Mouse (Mus musculus) kidney, embryonic 16.5 days (tissue): ENCODE data around the gene Slc4a2. TPM values are rescaled to one million over a fixed set of nuclear protein-coding genes. Genes with fewer than 3 reads are reported as not detected.

ENCODE experiments used
- ATAC-seq: fragments of 200-750 bp; cut with Nextera tagmentation; 2 replicates; pipeline ENCODE4 v1.8.0; 2017; ENCODE audit warnings: moderate TSS enrichment; ENCODE audit not compliant: low FRiP score, low TSS enrichment
- H3K27ac ChIP-seq: fragments of 300-500 bp; sonication (generic); 2 replicates; pipeline ENCODE4 v1.5.1; 2014; ENCODE audit warnings: low read length
- H3K27me3 ChIP-seq: fragments of 300-500 bp; sonication (generic); 2 replicates; pipeline ENCODE4 v1.6.1; 2014; ENCODE audit warnings: low read length, control low read depth, mixed read lengths; ENCODE audit not compliant: insufficient read depth
- H3K36me3 ChIP-seq: fragments of 300-500 bp; sonication (generic); 2 replicates; pipeline ENCODE4 v1.6.1; 2014; ENCODE audit warnings: low read length, control low read depth, mixed read lengths; ENCODE audit not compliant: insufficient read depth
- H3K4me1 ChIP-seq: fragments of 300-500 bp; sonication (generic); 2 replicates; pipeline ENCODE4 v1.6.1; 2014; ENCODE audit warnings: low read length, control low read depth, mixed read lengths; ENCODE audit not compliant: insufficient read depth
- H3K4me2 ChIP-seq: fragments of 300-500 bp; sonication (generic); replicated peaks from 2 replicates; pipeline ENCODE4 v1.6.1; 2014; ENCODE audit warnings: low read depth, low read length
- H3K4me3 ChIP-seq: fragments of 300-500 bp; sonication (generic); 2 replicates; pipeline ENCODE4 v1.5.1; 2014; ENCODE audit warnings: mild to moderate bottlenecking, low read length
- H3K9ac ChIP-seq: fragments of 300-500 bp; sonication (generic); replicated peaks from 2 replicates; pipeline ENCODE4 v1.6.1; 2014; ENCODE audit warnings: low read length
- H3K9me3 ChIP-seq: fragments of 300-500 bp; sonication (generic); 2 replicates; pipeline ENCODE4 v1.6.1; 2016; ENCODE audit warnings: low read length, control low read depth
- WGBS: fragments of 180-500 bp; shearing (Covaris S2); extraction: QIAGEN DNeasy Blood & Tissue Kit; methylation state at CpG from one replicate; pipeline ENCODE4 v1.1.7; 2014; 5-methylcytosine and 5-hydroxymethylcytosine counted together
- polyA plus RNA-seq: library from polyadenylated mRNA; unstranded; fragments of >200 nt; fragmentation: Nextera tagmentation; extraction: Ambion mirVana; gene quantifications from 2 replicates; pipeline ENCODE4 v1.2.1, GENCODE M21; 2015

Gene Slc4a2
- polyA plus RNA-seq, 1 experiment from 2014 or later, result 53.8 TPM

- Histone ChIP-seq H3K4me2 (no peak overlapping the region), H3K9ac (no peak overlapping the region), H3K4me3 (no peak overlapping the region), H3K4me1 (peaks cover 5% of the 10 kb centered on the region), H3K27ac (no peak overlapping the region), H3K27me3 (no peaks in the 10 kb centered on the region), H3K36me3 (peaks cover 50% of the 10 kb centered on the region), H3K9me3 (no peaks in the 10 kb centered on the region)
- ATAC-seq, result no peak
- WGBS, result 43% methylated on average over 14 of the region's 14 CpGs
Observed at GRCm38 (mm10) chr5:24490413-24490920, 66.8 kb downstream of the Slc4a2 start.

Other genes starting within 250 kb of the Slc4a2 start
- 5.9 and 6.5 TPM in 2 replicates for gene Kcnh2, start 72.2 kb upstream of the Slc4a2 start, polyA plus RNA-seq
- gene Nos3, start 59.0 kb upstream of the Slc4a2 start, polyA plus RNA-seq, result 19.7 and 20.3 TPM in 2 replicates
- gene Atg9b, start 31.7 kb upstream of the Slc4a2 start, polyA plus RNA-seq, result 1.0 and 1.7 TPM in 2 replicates
- 76.1 and 80.3 TPM in 2 replicates for gene Abcb8, start 30.2 kb upstream of the Slc4a2 start, polyA plus RNA-seq
- gene Asic3, start 10.4 kb upstream of the Slc4a2 start, polyA plus RNA-seq, result 0.40 and 0.55 TPM in 2 replicates
- gene Cdk5, start 307 bp upstream of the Slc4a2 start, polyA plus RNA-seq, result 51.1 and 51.5 TPM in 2 replicates
- gene Fastk, start 21.4 kb downstream of the Slc4a2 start, polyA plus RNA-seq, result 143 and 147 TPM in 2 replicates
- 29.4 and 32.8 TPM in 2 replicates for gene Tmub1, start 24.0 kb downstream of the Slc4a2 start, polyA plus RNA-seq
- 15.0 and 21.0 TPM in 2 replicates for gene Agap3, start 28.3 kb downstream of the Slc4a2 start, polyA plus RNA-seq
- gene Gbx1, start 103.4 kb downstream of the Slc4a2 start, polyA plus RNA-seq, result 0.08 TPM in 1 of 2 replicates, not detected in the other
- 0.42 and 0.71 TPM in 2 replicates for gene Asb10, start 117.1 kb downstream of the Slc4a2 start, polyA plus RNA-seq
- 0.16 and 0.41 TPM in 2 replicates for gene 4931409K22Rik, start 133.0 kb downstream of the Slc4a2 start, polyA plus RNA-seq
- 118 TPM in 2 replicates for gene Abcf2, start 153.6 kb downstream of the Slc4a2 start, polyA plus RNA-seq
- gene Chpf2, start 162.9 kb downstream of the Slc4a2 start, polyA plus RNA-seq, result 27.1 and 28.3 TPM in 2 replicates
- 24.5 and 25.0 TPM in 2 replicates for gene Smarcd3, start 200.6 kb downstream of the Slc4a2 start, polyA plus RNA-seq